Mouse (Mus musculus) ES-E14 (cell line): ENCODE measurements around the gene Tmem163.

Source experiments
- HCFC1 ChIP-seq: IDR thresholded peaks from 2 replicates; pipeline ENCODE4 v1.6.1; 2012; ENCODE audit warnings: low read length, inconsistent platforms, borderline replicate concordance; ENCODE audit not compliant: insufficient read depth
- ZC3H11A ChIP-seq: IDR thresholded peaks from 2 replicates; pipeline ENCODE4 v1.6.1; 2012; ENCODE audit warnings: low read depth, mild to moderate bottlenecking, inconsistent platforms, low read length, borderline replicate concordance

- TF ChIP-seq ZC3H11A (no peak), HCFC1 (no peak)
These were observed 27.8 kb downstream of the Tmem163 start for GRCm38 (mm10) chr1:127651564-127651963.
